Mouse (Mus musculus): ENCODE data around the gene Mical2.

DNA sequence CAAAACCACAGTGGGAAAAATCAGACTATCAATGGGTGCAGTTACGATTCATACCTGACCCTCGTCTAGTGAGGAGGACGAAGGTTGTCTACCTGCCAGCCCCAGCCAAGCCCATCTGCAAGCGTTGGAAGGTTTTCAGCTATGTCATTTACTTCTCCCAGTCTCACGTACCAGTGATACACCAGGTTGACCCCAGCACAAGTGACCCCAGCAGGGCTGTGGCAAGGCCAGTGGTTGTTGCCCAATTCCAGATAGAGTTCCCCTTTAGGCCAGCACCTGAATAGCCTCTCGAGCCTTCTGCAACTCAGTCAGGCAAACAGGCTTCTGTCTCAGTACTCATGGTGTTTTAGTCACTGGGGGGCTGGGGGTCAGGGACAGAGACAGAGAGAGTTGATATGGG lies 17.9 kb upstream of the Mical2 start:
- TF ChIP-seq NELFE (IDR thresholded peaks at IDR 0.05; ENCODE audit: low read depth, low read length) = no peak
- no peak for TF ChIP-seq EP300 (IDR thresholded peaks at IDR 0.05; ENCODE audit: low read depth in 1 of 2, low read length in 2 of 2)
- TF ChIP-seq MAZ (IDR thresholded peaks at IDR 0.05; ENCODE audit: low read depth, low read length) = no peak
- TF ChIP-seq TCF12 (IDR thresholded peaks at IDR 0.05; ENCODE audit: low read depth, low read length) = no peak
